Mouse (Mus musculus) lung, embryonic 15.5 days (tissue): ENCODE results near the gene Ubtd1. TPM values are rescaled to one million over a fixed set of nuclear protein-coding genes. Genes with fewer than 3 reads are reported as not detected.

Experiments
- ATAC-seq: fragments of 200-750 bp; cut with Nextera tagmentation; 2 replicates; pipeline ENCODE4 v1.8.0; 2017; ENCODE audit warnings: moderate number of reproducible peaks, borderline replicate concordance; ENCODE audit not compliant: low FRiP score, low TSS enrichment; ENCODE audit errors: extremely low read depth
- H3K27ac ChIP-seq: fragments of 300-500 bp; sonication (generic); 2 replicates; pipeline ENCODE4 v1.5.1; 2015; ENCODE audit warnings: moderate library complexity, mild to moderate bottlenecking, inconsistent platforms
- H3K27me3 ChIP-seq: fragments of 300-500 bp; sonication (generic); 2 replicates; pipeline ENCODE4 v1.6.1; 2015; ENCODE audit warnings: inconsistent platforms
- H3K36me3 ChIP-seq: fragments of 300-500 bp; sonication (generic); 2 replicates; pipeline ENCODE4 v1.6.1; 2015; ENCODE audit warnings: inconsistent platforms
- H3K4me1 ChIP-seq: fragments of 300-500 bp; sonication (generic); 2 replicates; pipeline ENCODE4 v1.6.1; 2015; ENCODE audit warnings: inconsistent platforms
- H3K4me2 ChIP-seq: fragments of 300-500 bp; sonication (generic); 2 replicates; pipeline ENCODE4 v1.6.1; 2015; ENCODE audit warnings: inconsistent platforms, mild to moderate bottlenecking, moderate library complexity
- H3K4me3 ChIP-seq: fragments of 300-500 bp; sonication (generic); 2 replicates; pipeline ENCODE4 v1.5.1; 2015; ENCODE audit warnings: mild to moderate bottlenecking, inconsistent platforms
- H3K9ac ChIP-seq: fragments of 300-500 bp; sonication (generic); 2 replicates; pipeline ENCODE4 v1.6.1; 2015; ENCODE audit warnings: inconsistent platforms
- H3K9me3 ChIP-seq: fragments of 300-500 bp; sonication (generic); 2 replicates; pipeline ENCODE4 v1.6.1; 2016; ENCODE audit warnings: inconsistent platforms
- WGBS: fragments of 180-500 bp; shearing (Covaris S2); methylation state at CpG from one replicate; pipeline ENCODE4 v1.1.7; 2015; 5-methylcytosine and 5-hydroxymethylcytosine counted together
- polyA plus RNA-seq: library from polyadenylated mRNA; unstranded; fragments of >200 nt; fragmentation: Nextera tagmentation; extraction: Ambion mirVana; gene quantifications from 2 replicates; pipeline ENCODE4 v1.2.1, GENCODE M21; 2015

Ubtd1 gene
- polyA plus RNA-seq, 1 experiment from 2014 or later: 17.5 TPM

DNA sequence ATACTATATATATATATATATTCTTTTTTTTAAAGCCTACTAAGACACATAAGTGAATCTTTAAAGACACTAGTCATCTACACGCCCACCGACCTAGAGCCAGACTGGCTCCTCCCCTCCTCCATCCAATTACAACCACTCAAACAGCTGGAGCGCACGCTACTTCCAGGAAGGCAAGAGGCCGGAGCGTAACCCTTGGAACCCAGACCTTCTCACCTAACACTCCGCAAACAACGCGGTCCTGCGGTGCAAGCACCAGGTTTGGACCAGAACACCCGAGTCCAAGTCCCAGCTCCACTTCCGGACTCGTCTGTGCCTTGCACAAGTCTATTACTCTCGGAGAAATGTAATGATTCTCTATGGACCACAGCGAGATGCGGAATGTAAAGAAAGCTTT, 1.1 kb upstream of the Ubtd1 start:
- no peaks in the 10 kb centered on the region for H3K27me3 ChIP-seq
- peak overlapping the region; percentile 72 for H3K4me3 ChIP-seq
- WGBS: under 1% methylated on average over 16 of the region's 16 CpGs
- no peaks in the 10 kb centered on the region for H3K9me3 ChIP-seq
- H3K9ac ChIP-seq: peak overlapping the region; percentile 72
- ATAC-seq: no peak
- H3K4me1 ChIP-seq: peaks cover 14% of the 10 kb centered on the region
- H3K36me3 ChIP-seq: no peaks in the 10 kb centered on the region
- H3K4me2 ChIP-seq: peak overlapping the region; percentile 70
- peak overlapping the region; percentile 91 for H3K27ac ChIP-seq

DNA sequence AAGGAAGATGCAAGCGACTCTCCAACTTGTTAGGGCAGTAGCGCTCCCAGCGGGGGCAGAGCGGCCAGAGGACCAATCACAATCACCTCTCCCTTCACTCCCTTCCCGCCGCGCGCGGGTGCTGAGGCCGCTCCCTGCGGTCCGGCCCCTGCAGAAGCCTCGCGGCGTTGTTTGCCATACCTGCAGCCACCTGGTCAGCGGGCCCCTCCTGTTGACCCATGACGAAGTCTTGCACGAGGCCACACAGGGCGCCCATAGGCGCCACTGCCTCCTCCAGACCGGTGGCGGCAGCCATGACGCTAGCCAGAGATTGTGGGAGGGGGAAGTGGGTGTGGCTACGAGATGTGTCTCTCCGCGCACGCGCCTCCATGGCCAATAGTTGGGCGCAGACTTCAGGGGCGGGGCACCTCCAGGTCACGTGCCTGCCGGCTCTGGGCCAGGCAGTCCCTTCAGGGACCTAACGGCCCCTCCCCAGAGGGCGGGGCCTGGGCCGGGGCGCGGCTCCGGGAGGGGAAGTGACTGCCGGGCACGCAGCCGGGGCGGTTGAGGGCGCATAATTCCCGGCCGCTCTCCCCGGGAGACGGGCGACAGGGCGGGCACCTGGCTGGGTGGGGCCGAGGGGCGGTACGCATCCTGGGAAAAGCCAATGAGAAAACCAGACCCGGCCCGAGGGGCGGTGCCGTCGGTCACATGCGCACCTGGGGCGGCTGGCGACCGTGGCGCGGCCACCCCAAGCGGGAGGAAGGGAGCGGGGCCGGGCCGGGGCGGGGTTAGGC, 556 bp upstream of the Ubtd1 start, which contains the start of gene Mms19:
TSS of gene Mms19 (minus strand) at position 339 of the 776 bp plus-strand sequence.
- H3K9me3 ChIP-seq: no peaks in the 10 kb centered on the region
- H3K4me3 ChIP-seq: peak within 1 kb of the TSS; percentile 72
- under 1% methylated on average over 52 of the region's 68 CpGs for WGBS
- peak within 1 kb of the TSS; percentile 72 for H3K9ac ChIP-seq
- peak; percentile 96 for ATAC-seq
- H3K27me3 ChIP-seq: no peaks in the 10 kb centered on the region
- peaks cover 14% of the 10 kb centered on the region for H3K4me1 ChIP-seq
- no peaks in the 10 kb centered on the region for H3K36me3 ChIP-seq
- H3K4me2 ChIP-seq: peak within 1 kb of the TSS; percentile 81
- peak within 1 kb of the TSS; percentile 91 for H3K27ac ChIP-seq

GRCm38 (mm10) chr19:41981931-41982790, 598 bp downstream of the Ubtd1 start:
- Histone ChIP-seq H3K27ac (peak overlapping the region; percentile 70), H3K27me3 (no peaks in the 10 kb centered on the region), H3K9me3 (no peaks in the 10 kb centered on the region), H3K4me1 (peaks cover 14% of the 10 kb centered on the region), H3K36me3 (no peaks in the 10 kb centered on the region), H3K9ac (peak overlapping the region; percentile 67), H3K4me2 (peak overlapping the region; percentile 81), H3K4me3 (peak overlapping the region; percentile 72)
- 0 out of 2 replicates have a peak, but pooled peaks have one; percentile 0 for ATAC-seq
- WGBS: under 1% methylated on average over 70 of the region's 74 CpGs

DNA sequence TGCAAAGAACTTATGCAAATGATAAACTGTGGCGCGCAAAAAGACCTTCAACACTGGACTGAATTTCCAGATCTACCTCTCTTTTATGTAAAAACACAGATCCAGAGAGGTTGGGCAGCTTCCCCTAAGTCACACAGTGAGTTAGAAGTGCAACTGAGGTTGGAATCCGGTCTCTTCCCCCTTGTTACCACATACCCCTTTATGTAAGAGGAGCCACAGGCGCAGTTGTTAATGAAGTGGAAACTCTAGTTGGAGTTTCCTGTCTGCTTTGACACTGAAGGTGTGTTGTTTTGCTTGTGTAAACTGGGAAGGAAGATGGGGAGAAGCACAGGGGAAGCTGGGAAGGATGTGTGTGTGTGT, 1.2 kb downstream of the Ubtd1 start:
- Histone ChIP-seq H3K36me3 (no peaks in the 10 kb centered on the region), H3K27ac (peak overlapping the region; percentile 70; the same call in 1 of the 2 replicates), H3K27me3 (no peaks in the 10 kb centered on the region), H3K9ac (peak overlapping the region; percentile 67), H3K9me3 (no peaks in the 10 kb centered on the region), H3K4me3 (peak overlapping the region; percentile 72), H3K4me2 (peak overlapping the region; percentile 81), H3K4me1 (peaks cover 14% of the 10 kb centered on the region)
- no peak for ATAC-seq
- 8% methylated on average over 4 of the region's 4 CpGs for WGBS

- Histone ChIP-seq H3K36me3 (no peaks in the 10 kb centered on the region), H3K9me3 (no peaks in the 10 kb centered on the region), H3K4me2 (no peak overlapping the region), H3K27ac (no peak overlapping the region), H3K27me3 (no peaks in the 10 kb centered on the region), H3K4me3 (no peak overlapping the region), H3K9ac (no peak overlapping the region), H3K4me1 (peaks cover 8% of the 10 kb centered on the region)
- WGBS: 89% methylated on average over 5 of the region's 5 CpGs
- ATAC-seq: no peak
Measured at GRCm38 (mm10) chr19:41985994-41986393, 4.4 kb downstream of the Ubtd1 start.

GRCm38 (mm10) chr19:41987206-41987605, 5.6 kb downstream of the Ubtd1 start:
- Histone ChIP-seq H3K9me3 (no peaks in the 10 kb centered on the region), H3K27me3 (no peaks in the 10 kb centered on the region), H3K36me3 (no peaks in the 10 kb centered on the region), H3K9ac (no peak overlapping the region), H3K4me3 (no peak overlapping the region), H3K27ac (no peak overlapping the region), H3K4me1 (peaks cover 9% of the 10 kb centered on the region), H3K4me2 (no peak overlapping the region)
- 74% methylated on average over 4 of the region's 4 CpGs for WGBS
- 0 out of 2 replicates have a peak, but pooled peaks have one; percentile 6 for ATAC-seq

- Histone ChIP-seq H3K27me3 (no peaks in the 10 kb centered on the region), H3K27ac (no peak overlapping the region), H3K4me2 (no peak overlapping the region), H3K4me1 (peaks cover 18% of the 10 kb centered on the region), H3K9me3 (no peaks in the 10 kb centered on the region), H3K4me3 (no peak overlapping the region), H3K36me3 (no peaks in the 10 kb centered on the region), H3K9ac (no peak overlapping the region)
- WGBS: 69% methylated on average over 6 of the region's 6 CpGs
- no peak for ATAC-seq
Measured at GRCm38 (mm10) chr19:41989810-41990209, 8.2 kb downstream of the Ubtd1 start.

GRCm38 (mm10) chr19:41991926-41992477, 10.4 kb downstream of the Ubtd1 start:
- no peaks in the 10 kb centered on the region for H3K27me3 ChIP-seq
- ATAC-seq: no peak
- no peak overlapping the region for H3K4me2 ChIP-seq
- no peaks in the 10 kb centered on the region for H3K36me3 ChIP-seq
- H3K4me1 ChIP-seq: peaks cover 18% of the 10 kb centered on the region
- H3K9me3 ChIP-seq: no peaks in the 10 kb centered on the region
- no peak overlapping the region for H3K27ac ChIP-seq
- H3K4me3 ChIP-seq: no peak overlapping the region
- 42% methylated on average over 6 of the region's 6 CpGs for WGBS
- H3K9ac ChIP-seq: no peak overlapping the region

GRCm38 (mm10) chr19:41992971-41993370, 11.4 kb downstream of the Ubtd1 start:
- H3K9ac ChIP-seq: no peak overlapping the region
- H3K27ac ChIP-seq: peak overlapping the region; percentile 24
- H3K4me3 ChIP-seq: no peak overlapping the region
- no peak for ATAC-seq
- H3K36me3 ChIP-seq: no peaks in the 10 kb centered on the region
- no peaks in the 10 kb centered on the region for H3K9me3 ChIP-seq
- no peaks in the 10 kb centered on the region for H3K27me3 ChIP-seq
- peaks cover 18% of the 10 kb centered on the region for H3K4me1 ChIP-seq
- H3K4me2 ChIP-seq: no peak overlapping the region
- WGBS: 61% methylated on average over 2 of the region's 2 CpGs

- Histone ChIP-seq H3K9ac (no peak overlapping the region), H3K27ac (peak overlapping the region; percentile 24), H3K4me1 (peaks cover 18% of the 10 kb centered on the region), H3K4me2 (no peak overlapping the region), H3K4me3 (no peak overlapping the region), H3K27me3 (no peaks in the 10 kb centered on the region), H3K36me3 (no peaks in the 10 kb centered on the region), H3K9me3 (no peaks in the 10 kb centered on the region)
- ATAC-seq: peak; percentile 39; the same call in 1 of the 2 replicates
- 42% methylated on average over 6 of the region's 6 CpGs for WGBS
Measured at GRCm38 (mm10) chr19:41993484-41993883, 11.9 kb downstream of the Ubtd1 start.

DNA sequence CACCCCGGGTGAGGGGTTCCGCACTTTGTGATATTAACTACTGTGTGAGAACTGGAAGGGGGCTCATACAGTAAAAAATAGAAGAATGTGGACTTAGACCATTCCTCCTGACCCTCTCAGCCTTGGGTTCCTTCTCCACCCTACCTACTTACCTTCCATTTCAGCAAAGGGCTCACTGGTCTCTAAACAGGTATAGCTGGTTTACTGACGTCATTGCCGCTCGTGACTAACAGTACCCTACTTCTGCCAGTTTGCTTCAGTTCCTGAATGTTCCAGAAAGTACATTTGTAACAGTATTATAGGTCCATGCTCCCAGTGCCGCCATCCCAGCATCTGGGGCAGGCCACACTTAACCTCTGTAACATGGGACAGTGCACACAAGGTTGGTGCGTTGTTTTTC, 12.5 kb downstream of the Ubtd1 start:
- WGBS: 77% methylated on average over 7 of the region's 7 CpGs
- Histone ChIP-seq H3K4me1 (peaks cover 22% of the 10 kb centered on the region), H3K9ac (no peak overlapping the region), H3K4me3 (no peak overlapping the region), H3K4me2 (no peak overlapping the region), H3K36me3 (no peaks in the 10 kb centered on the region), H3K9me3 (no peaks in the 10 kb centered on the region), H3K27ac (no peak overlapping the region), H3K27me3 (no peaks in the 10 kb centered on the region)
- ATAC-seq: no peak
